Mouse (Mus musculus) lung, postnatal 0 days (tissue): ENCODE measurements around the gene Tmem150a.

Experiments used
- CTCF ChIP-seq: IDR thresholded peaks from 2 replicates; pipeline ENCODE4 v1.5.1; 2016; ENCODE audit warnings: antibody characterized with exemption, mild to moderate bottlenecking
- EP300 ChIP-seq: IDR thresholded peaks from 2 replicates; pipeline ENCODE4 v1.6.1; 2016; ENCODE audit warnings: antibody characterized with exemption, mild to moderate bottlenecking, control low read depth

DNA sequence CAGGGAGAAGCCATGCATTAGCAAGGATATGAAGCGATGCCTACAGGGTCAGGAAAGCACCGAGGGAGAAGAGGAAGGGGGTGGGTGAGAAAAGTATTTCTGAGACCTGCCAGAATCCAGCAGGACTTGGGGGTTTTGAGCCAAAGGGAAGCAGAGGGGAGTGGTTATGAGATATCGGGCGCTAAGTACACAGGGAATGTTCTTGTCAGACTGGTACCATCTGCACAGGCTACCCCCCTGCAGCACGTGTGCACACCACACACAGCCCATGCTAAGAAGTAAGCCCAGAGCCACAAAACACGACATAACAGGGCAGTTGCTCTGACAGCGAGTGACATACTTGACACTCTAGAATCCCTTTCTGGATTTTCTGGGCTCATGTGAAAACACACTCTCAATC, 19.0 kb downstream of the Tmem150a start:
- TF ChIP-seq CTCF, result no peak
- TF ChIP-seq EP300, result no peak
